Mouse (Mus musculus) heart, embryonic 16.5 days (tissue): ENCODE data around the gene Mrps25. TPM values are rescaled to one million over a fixed set of nuclear protein-coding genes. Genes with fewer than 3 reads are reported as not detected.

Experiments used
- ATAC-seq: fragments of 200-750 bp; cut with Nextera tagmentation; replicated peaks from 2 replicates; pipeline ENCODE4 v1.8.0; 2017; ENCODE audit warnings: moderate number of reproducible peaks; ENCODE audit not compliant: insufficient read depth, low FRiP score; ENCODE audit errors: extremely low read depth
- H3K27ac ChIP-seq: fragments of 300-500 bp; sonication (generic); 2 replicates; pipeline ENCODE4 v1.5.1; 2014; ENCODE audit warnings: mild to moderate bottlenecking, low read length, control low read depth, moderate library complexity
- H3K27me3 ChIP-seq: fragments of 300-500 bp; sonication (generic); 2 replicates; pipeline ENCODE4 v1.6.1; 2014; ENCODE audit warnings: low read length, mixed read lengths; ENCODE audit not compliant: control insufficient read depth, insufficient read depth
- H3K36me3 ChIP-seq: fragments of 300-500 bp; sonication (generic); 2 replicates; pipeline ENCODE4 v1.6.1; 2014; ENCODE audit not compliant: control insufficient read depth, insufficient read depth
- H3K4me1 ChIP-seq: fragments of 300-500 bp; sonication (generic); 2 replicates; pipeline ENCODE4 v1.6.1; 2014; ENCODE audit warnings: low read length, mixed read lengths; ENCODE audit not compliant: control insufficient read depth, insufficient read depth
- H3K4me2 ChIP-seq: fragments of 300-500 bp; sonication (generic); 2 replicates; pipeline ENCODE4 v1.6.1; 2014; ENCODE audit warnings: low read depth, mild to moderate bottlenecking, control low read depth, low read length
- H3K4me3 ChIP-seq: fragments of 300-500 bp; sonication (generic); 2 replicates; pipeline ENCODE4 v1.5.1; 2014; ENCODE audit warnings: mild to moderate bottlenecking, control low read depth, low read length
- H3K9ac ChIP-seq: fragments of 300-500 bp; sonication (generic); 2 replicates; pipeline ENCODE4 v1.6.1; 2014; ENCODE audit warnings: low read length, control low read depth
- H3K9me3 ChIP-seq: fragments of 300-500 bp; sonication (generic); replicated peaks from 2 replicates; pipeline ENCODE4 v1.6.1; 2016; ENCODE audit warnings: low read length; ENCODE audit not compliant: control insufficient read depth
- WGBS: fragments of 180-500 bp; shearing (Covaris S2); extraction: QIAGEN DNeasy Blood & Tissue Kit; methylation state at CpG from one replicate; pipeline ENCODE4 v1.1.7; 2014; 5-methylcytosine and 5-hydroxymethylcytosine counted together
- polyA plus RNA-seq: library from polyadenylated mRNA; unstranded; fragments of >200 nt; fragmentation: Nextera tagmentation; extraction: Ambion mirVana; gene quantifications from 2 replicates; pipeline ENCODE4 v1.2.1, GENCODE M21; 2015

Gene Mrps25
- polyA plus RNA-seq, 1 experiment from 2014 or later: 87.0 TPM

GRCm38 (mm10) chr6:92136356-92136755, 47.5 kb downstream of the Mrps25 start:
- WGBS: 86% methylated on average over 2 of the region's 2 CpGs
- H3K9me3 ChIP-seq: no peaks in the 10 kb centered on the region
- no peak overlapping the region for H3K9ac ChIP-seq
- peaks cover 14% of the 10 kb centered on the region for H3K4me1 ChIP-seq
- no peaks in the 10 kb centered on the region for H3K27me3 ChIP-seq
- H3K36me3 ChIP-seq: peaks cover 15% of the 10 kb centered on the region
- H3K27ac ChIP-seq: no peak overlapping the region
- no peak overlapping the region for H3K4me2 ChIP-seq
- ATAC-seq: no peak
- no peak overlapping the region for H3K4me3 ChIP-seq

- WGBS: 89% methylated on average over 2 of the region's 2 CpGs
- Histone ChIP-seq H3K27me3 (no peaks in the 10 kb centered on the region), H3K4me3 (no peak overlapping the region), H3K36me3 (peaks cover 7% of the 10 kb centered on the region), H3K4me2 (no peak overlapping the region), H3K27ac (no peak overlapping the region), H3K9me3 (no peaks in the 10 kb centered on the region), H3K9ac (no peak overlapping the region), H3K4me1 (peaks cover 12% of the 10 kb centered on the region)
- ATAC-seq: no peak
Observed at GRCm38 (mm10) chr6:92133617-92134016, 50.2 kb downstream of the Mrps25 start.

- Histone ChIP-seq H3K4me2 (no peak overlapping the region), H3K9me3 (no peaks in the 10 kb centered on the region), H3K9ac (no peak overlapping the region), H3K27me3 (no peaks in the 10 kb centered on the region), H3K4me1 (peaks cover 12% of the 10 kb centered on the region), H3K27ac (no peak overlapping the region), H3K4me3 (no peak overlapping the region), H3K36me3 (peaks cover 7% of the 10 kb centered on the region)
- 74% methylated on average over 3 of the region's 3 CpGs for WGBS
- no peak for ATAC-seq
Observed at GRCm38 (mm10) chr6:92132021-92132911, 51.6 kb downstream of the Mrps25 start.

GRCm38 (mm10) chr6:92131456-92131855, 52.4 kb downstream of the Mrps25 start:
- Histone ChIP-seq H3K9me3 (no peaks in the 10 kb centered on the region), H3K27me3 (no peaks in the 10 kb centered on the region), H3K36me3 (peaks cover 7% of the 10 kb centered on the region), H3K4me3 (no peak overlapping the region), H3K4me2 (no peak overlapping the region), H3K9ac (no peak overlapping the region), H3K27ac (no peak overlapping the region), H3K4me1 (peaks cover 12% of the 10 kb centered on the region)
- 87% methylated on average over 1 of the region's 1 CpGs for WGBS
- no peak for ATAC-seq

- Histone ChIP-seq H3K27ac (no peak overlapping the region), H3K9ac (no peak overlapping the region), H3K9me3 (no peaks in the 10 kb centered on the region), H3K4me1 (peaks cover 7% of the 10 kb centered on the region), H3K27me3 (no peaks in the 10 kb centered on the region), H3K4me3 (no peak overlapping the region), H3K36me3 (no peaks in the 10 kb centered on the region), H3K4me2 (no peak overlapping the region)
- ATAC-seq: no peak
- WGBS: 95% methylated on average over 1 of the region's 1 CpGs
Observed at GRCm38 (mm10) chr6:92126861-92127468, 56.9 kb downstream of the Mrps25 start.

- Histone ChIP-seq H3K9me3 (no peaks in the 10 kb centered on the region), H3K4me2 (no peak overlapping the region), H3K4me1 (no peaks in the 10 kb centered on the region), H3K36me3 (no peaks in the 10 kb centered on the region), H3K27me3 (no peaks in the 10 kb centered on the region), H3K4me3 (no peak overlapping the region), H3K27ac (no peak overlapping the region), H3K9ac (no peak overlapping the region)
- ATAC-seq: no peak
Observed at GRCm38 (mm10) chr6:92124547-92124946, 59.3 kb downstream of the Mrps25 start.

Other genes starting within 250 kb of the Mrps25 start
- 13.0 and 15.2 TPM in 2 replicates for gene Fgd5, start 205.2 kb downstream of the Mrps25 start, polyA plus RNA-seq
- 10.0 and 11.2 TPM in 2 replicates for gene Nr2c2, start 92.6 kb downstream of the Mrps25 start, polyA plus RNA-seq
- 12.9 and 13.9 TPM in 2 replicates for gene Rbsn, start 30.9 kb upstream of the Mrps25 start, polyA plus RNA-seq
- 0.11 and 0.17 TPM in 2 replicates for gene Trh, start 60.6 kb upstream of the Mrps25 start, polyA plus RNA-seq